Mouse (Mus musculus): Measurements from ENCODE around the gene Trim11. TPM values are rescaled to one million over a fixed set of nuclear protein-coding genes. Genes with fewer than 3 reads are reported as not detected.

The Trim11 gene
- polyA plus RNA-seq (2011; ENCODE audit: insufficient read length, low read depth, missing spikeins), result 17.5 and 20.1 TPM in 2 replicates

DNA sequence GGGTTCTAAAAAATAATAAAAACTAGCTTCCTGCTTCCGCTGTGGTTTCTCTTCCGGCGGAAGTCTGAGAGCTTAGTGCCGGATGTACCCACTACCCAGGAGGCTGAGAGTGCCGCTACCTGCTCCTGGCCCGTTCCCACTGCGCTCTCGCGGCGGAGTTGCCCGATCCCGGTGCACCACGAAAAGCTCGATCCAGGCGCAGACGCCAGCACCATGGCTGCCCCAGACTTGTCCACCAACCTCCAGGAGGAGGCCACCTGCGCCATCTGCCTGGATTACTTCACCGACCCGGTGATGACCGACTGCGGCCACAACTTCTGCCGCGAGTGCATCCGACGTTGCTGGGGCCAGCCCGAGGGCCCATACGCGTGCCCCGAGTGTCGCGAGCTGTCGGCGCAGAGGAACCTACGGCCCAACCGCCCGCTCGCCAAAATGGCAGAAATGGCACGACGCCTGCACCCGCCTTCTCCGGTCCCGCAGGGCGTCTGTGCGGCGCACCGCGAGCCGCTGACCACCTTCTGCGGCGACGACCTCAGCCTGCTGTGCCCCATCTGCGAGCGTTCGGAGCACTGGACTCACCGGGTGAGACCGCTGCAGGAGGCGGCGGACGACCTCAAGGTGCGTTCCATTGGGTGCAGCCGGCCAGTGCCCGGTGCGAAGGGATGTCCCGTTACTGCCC is at the start of gene Trim11:
Trim11 (plus strand) TSS at position 67 of the 679 bp plus-strand sequence.
- peak within 1 kb of the TSS; percentile 88 for H3K4me3 ChIP-seq (ENCODE audit: insufficient read depth, low read length)
- H3K4me1 ChIP-seq (ENCODE audit: control insufficient read depth, insufficient read depth, low read length), result 0 out of 2 replicates have a peak, but pooled peaks cover 7% of the 10 kb centered on the region
- H3K27ac ChIP-seq (ENCODE audit: insufficient read depth, low read length), result peak within 1 kb of the TSS; percentile 95
- TF ChIP-seq POLR2A (IDR thresholded peaks at IDR 0.05; ENCODE audit: low read depth, low read length) (peak; percentile 90), CTCF (IDR thresholded peaks at IDR 0.05; ENCODE audit: borderline replicate concordance, insufficient read depth, low read length) (no peak)

DNA sequence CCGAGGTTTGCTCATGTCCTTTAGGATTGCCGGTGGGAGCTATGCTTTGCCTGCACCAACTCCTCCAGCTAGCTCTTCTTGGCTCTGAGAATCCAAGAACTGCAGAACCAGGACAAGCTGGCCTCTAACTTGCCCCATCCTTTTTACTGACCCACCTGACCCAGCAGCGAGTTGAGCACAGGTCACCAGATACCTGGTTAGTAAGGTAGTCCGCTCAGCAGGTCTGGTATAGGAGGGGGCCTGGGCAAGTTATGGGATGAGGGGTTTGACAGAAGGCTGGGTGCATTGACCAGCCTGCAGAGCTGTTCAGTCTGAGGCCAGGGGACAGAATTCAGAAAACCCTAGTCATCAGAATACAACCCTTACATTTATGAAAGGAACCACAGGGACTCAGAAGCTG is 48.8 kb upstream of the Trim11 start:
- TF ChIP-seq POLR2A (IDR thresholded peaks at IDR 0.05; ENCODE audit: low read depth, low read length) (no peak), CTCF (IDR thresholded peaks at IDR 0.05; ENCODE audit: borderline replicate concordance, insufficient read depth, low read length) (no peak)

DNA sequence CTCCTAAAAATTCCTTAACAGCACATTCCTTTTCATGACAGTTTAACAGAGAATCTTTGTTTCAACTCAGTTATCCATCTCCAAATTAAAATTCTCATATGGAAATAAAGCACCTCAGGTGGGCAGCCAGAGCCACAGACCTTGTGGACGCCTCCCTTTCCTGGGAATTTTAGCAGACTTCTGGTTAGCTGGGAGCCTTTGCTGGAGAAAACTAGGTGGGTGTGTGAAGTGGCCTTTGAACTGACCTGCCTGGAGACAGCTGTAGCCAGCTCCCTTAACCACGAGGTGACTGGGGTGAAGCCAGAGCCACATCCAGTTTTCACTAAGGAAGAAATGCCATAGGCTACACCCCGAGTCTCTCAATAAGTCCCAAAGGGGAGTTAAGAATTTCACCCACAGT is 48.3 kb upstream of the Trim11 start:
- TF ChIP-seq CTCF (IDR thresholded peaks at IDR 0.05; ENCODE audit: borderline replicate concordance, insufficient read depth, low read length) (no peak), POLR2A (IDR thresholded peaks at IDR 0.05; ENCODE audit: low read depth, low read length) (no peak)
- no peaks in the 10 kb centered on the region for H3K4me1 ChIP-seq (ENCODE audit: control insufficient read depth, insufficient read depth, low read length)
- no peak overlapping the region for H3K27ac ChIP-seq (ENCODE audit: insufficient read depth, low read length)
- no peak overlapping the region for H3K4me3 ChIP-seq (ENCODE audit: insufficient read depth, low read length)

More for the DNA sequence above, 48.8 kb upstream of the Trim11 start:
- H3K4me3 ChIP-seq (ENCODE audit: insufficient read depth, low read length), result no peak overlapping the region
- no peaks in the 10 kb centered on the region for H3K4me1 ChIP-seq (ENCODE audit: control insufficient read depth, insufficient read depth, low read length)
- no peak overlapping the region for H3K27ac ChIP-seq (ENCODE audit: insufficient read depth, low read length)

DNA sequence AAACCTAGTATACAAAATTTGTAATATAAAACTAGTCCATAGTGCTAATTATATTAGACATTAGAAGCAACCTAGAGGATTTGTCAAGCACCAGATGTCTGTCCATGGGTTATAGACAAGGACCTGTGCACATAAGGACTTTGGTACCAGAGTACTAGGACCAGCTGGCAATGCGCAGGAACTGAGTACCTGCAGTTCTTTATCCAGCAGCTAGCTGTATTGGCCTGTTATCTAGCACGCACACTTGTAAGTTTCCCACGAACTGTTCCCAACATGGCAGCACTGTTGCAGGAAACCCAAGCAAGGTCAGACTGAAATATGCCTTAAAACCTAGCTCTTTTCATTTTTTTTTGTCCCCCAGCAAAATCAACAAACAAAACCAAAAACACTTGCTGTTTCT is 47.6 kb upstream of the Trim11 start:
- Histone ChIP-seq H3K4me3 (ENCODE audit: insufficient read depth, low read length) (no peak overlapping the region), H3K4me1 (ENCODE audit: control insufficient read depth, insufficient read depth, low read length) (no peaks in the 10 kb centered on the region), H3K27ac (ENCODE audit: insufficient read depth, low read length) (no peak overlapping the region)
- no peak for TF ChIP-seq POLR2A (IDR thresholded peaks at IDR 0.05; ENCODE audit: low read depth, low read length)
- no peak for TF ChIP-seq CTCF (IDR thresholded peaks at IDR 0.05; ENCODE audit: borderline replicate concordance, insufficient read depth, low read length)

DNA sequence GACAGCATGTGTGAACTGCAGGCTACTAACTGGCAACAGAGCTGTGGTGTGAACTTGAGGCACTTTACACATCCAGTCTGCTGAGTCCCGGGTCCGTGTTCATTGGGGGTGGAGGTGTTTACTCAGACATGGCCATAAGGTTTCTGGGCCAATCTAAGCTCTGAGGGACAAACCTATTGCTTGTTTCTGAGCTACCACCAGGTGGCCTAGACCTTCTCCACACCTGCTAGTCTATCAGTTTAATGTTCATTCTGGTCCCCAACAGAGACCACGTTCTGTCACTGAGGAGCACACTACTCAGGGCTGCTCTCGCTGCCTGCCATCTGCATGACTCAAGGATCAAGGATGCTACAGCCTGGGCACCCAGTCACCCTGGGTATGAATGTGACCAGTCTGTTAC is 46.3 kb upstream of the Trim11 start:
- no peaks in the 10 kb centered on the region for H3K4me1 ChIP-seq (ENCODE audit: control insufficient read depth, insufficient read depth, low read length)
- no peak overlapping the region for H3K4me3 ChIP-seq (ENCODE audit: insufficient read depth, low read length)
- TF ChIP-seq CTCF (IDR thresholded peaks at IDR 0.05; ENCODE audit: borderline replicate concordance, insufficient read depth, low read length) (no peak), POLR2A (IDR thresholded peaks at IDR 0.05; ENCODE audit: low read depth, low read length) (no peak)
- H3K27ac ChIP-seq (ENCODE audit: insufficient read depth, low read length), result no peak overlapping the region

DNA sequence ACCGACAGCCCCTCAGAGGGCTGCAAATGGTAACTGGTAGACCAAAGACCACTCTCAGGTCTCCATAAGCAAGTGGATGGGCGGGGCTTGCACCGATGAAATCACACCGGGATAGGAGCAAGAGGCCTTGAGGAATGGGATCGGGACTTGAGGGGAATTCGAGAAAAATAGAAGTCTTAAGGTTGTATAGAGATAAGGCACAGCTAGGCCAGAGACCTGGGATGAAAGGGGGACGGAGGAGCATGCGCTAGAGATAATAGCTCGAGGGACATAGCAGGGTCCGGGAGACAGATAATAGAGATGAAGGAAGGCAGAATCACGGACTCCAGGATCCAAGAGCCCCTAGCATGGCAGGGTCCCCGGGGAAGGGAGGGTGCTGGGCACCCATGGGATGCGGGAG is 40.0 kb upstream of the Trim11 start:
- no peak overlapping the region for H3K27ac ChIP-seq (ENCODE audit: insufficient read depth, low read length)
- H3K4me3 ChIP-seq (ENCODE audit: insufficient read depth, low read length), result peak overlapping the region; percentile 88
- TF ChIP-seq CTCF (IDR thresholded peaks at IDR 0.05; ENCODE audit: borderline replicate concordance, insufficient read depth, low read length), result no peak
- TF ChIP-seq POLR2A (IDR thresholded peaks at IDR 0.05; ENCODE audit: low read depth, low read length), result no peak
- H3K4me1 ChIP-seq (ENCODE audit: control insufficient read depth, insufficient read depth, low read length), result peaks cover 5% of the 10 kb centered on the region

DNA sequence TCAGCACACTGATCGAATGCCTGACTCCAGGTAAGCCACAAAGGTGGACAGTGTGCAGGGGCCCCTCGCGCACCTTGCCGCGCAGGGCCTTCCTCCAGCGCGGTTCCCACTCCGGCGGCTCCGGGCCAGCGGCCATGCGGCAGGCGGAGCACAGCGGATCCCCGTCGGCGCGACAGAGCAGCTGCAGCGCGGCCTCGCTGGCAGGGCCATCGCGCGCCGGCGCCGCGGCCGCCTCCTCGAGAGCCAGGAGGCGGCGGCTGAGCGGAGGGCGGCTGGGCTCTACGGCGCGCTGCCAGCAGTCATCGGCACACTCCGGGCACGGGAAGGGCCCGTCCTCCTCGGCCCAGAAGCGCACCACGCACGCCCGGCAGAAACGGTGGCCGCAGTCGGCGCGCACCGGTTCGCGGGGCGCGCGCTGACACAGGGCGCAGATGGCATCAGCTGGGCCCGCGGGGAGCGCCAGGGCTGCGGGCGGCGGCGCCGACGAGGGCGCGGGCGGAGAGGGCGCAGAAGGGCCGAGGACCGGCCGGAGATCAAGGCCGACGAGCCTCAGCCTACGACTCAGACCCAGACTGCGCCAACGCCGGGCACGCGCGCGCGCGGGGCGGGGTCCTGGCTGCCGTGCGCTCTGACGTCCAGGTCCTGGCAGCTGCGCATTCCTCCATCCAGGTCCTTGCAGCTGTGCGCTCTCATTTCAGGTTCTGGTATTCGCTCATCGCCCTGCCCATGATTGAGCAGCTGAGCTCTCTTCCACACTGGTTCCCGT is 39.4 kb upstream of the Trim11 start, which contains the start of gene Rnf187:
Rnf187 (minus strand) TSS at position 595 of the 766 bp plus-strand sequence.
- peak within 1 kb of the TSS; percentile 64 for H3K27ac ChIP-seq (ENCODE audit: insufficient read depth, low read length)
- TF ChIP-seq CTCF (IDR thresholded peaks at IDR 0.05; ENCODE audit: borderline replicate concordance, insufficient read depth, low read length) (no peak), POLR2A (IDR thresholded peaks at IDR 0.05; ENCODE audit: low read depth, low read length) (peak; percentile 93)
- H3K4me1 ChIP-seq (ENCODE audit: control insufficient read depth, insufficient read depth, low read length), result peaks cover 5% of the 10 kb centered on the region
- H3K4me3 ChIP-seq (ENCODE audit: insufficient read depth, low read length), result peak within 1 kb of the TSS; percentile 88

DNA sequence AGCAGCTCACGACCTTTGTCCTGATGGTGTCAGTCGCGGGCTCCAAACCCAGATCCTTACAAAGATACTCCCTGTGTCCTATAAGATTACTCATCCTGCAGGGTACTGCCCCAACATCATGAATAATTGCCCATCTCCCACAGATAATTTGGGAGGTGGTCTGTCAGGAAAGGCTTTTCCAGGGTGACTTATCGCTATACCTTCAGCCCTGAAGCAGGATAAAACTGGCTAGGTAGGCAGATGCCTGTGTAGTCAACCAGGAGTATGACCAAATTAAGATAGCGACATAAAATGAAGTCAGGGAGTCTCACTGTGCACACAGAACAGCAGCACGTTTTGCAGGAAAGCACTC is 38.8 kb upstream of the Trim11 start:
- Histone ChIP-seq H3K4me1 (ENCODE audit: control insufficient read depth, insufficient read depth, low read length) (peaks cover 5% of the 10 kb centered on the region), H3K27ac (ENCODE audit: insufficient read depth, low read length) (no peak overlapping the region), H3K4me3 (ENCODE audit: insufficient read depth, low read length) (peak overlapping the region; percentile 1; the same call in 1 of the 2 replicates)
- no peak for TF ChIP-seq CTCF (IDR thresholded peaks at IDR 0.05; ENCODE audit: borderline replicate concordance, insufficient read depth, low read length)

DNA sequence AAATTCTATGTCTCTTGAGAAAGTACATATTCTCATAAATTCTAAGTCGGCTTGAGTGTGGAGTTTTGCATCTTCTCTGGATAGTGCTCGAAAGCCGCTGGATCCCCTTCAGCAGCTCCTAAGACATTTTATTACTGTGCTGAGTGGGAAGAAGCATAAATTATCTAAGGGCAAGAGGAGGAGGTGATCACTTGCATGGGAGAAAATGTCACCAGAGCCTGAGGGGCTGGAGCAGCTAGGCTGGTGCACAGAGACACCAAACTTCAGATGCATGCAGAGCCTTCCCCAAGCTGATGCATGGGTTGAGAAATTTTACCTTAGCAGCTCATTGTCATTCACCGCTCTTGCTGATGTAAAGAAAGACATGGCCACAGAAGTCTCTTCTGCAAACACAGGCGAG is 33.8 kb upstream of the Trim11 start:
- no peaks in the 10 kb centered on the region for H3K4me1 ChIP-seq (ENCODE audit: control insufficient read depth, insufficient read depth, low read length)
- no peak overlapping the region for H3K4me3 ChIP-seq (ENCODE audit: insufficient read depth, low read length)
- H3K27ac ChIP-seq (ENCODE audit: insufficient read depth, low read length), result no peak overlapping the region
- TF ChIP-seq CTCF (IDR thresholded peaks at IDR 0.05; ENCODE audit: borderline replicate concordance, insufficient read depth, low read length), result no peak
- no peak for TF ChIP-seq POLR2A (IDR thresholded peaks at IDR 0.05; ENCODE audit: low read depth, low read length)

DNA sequence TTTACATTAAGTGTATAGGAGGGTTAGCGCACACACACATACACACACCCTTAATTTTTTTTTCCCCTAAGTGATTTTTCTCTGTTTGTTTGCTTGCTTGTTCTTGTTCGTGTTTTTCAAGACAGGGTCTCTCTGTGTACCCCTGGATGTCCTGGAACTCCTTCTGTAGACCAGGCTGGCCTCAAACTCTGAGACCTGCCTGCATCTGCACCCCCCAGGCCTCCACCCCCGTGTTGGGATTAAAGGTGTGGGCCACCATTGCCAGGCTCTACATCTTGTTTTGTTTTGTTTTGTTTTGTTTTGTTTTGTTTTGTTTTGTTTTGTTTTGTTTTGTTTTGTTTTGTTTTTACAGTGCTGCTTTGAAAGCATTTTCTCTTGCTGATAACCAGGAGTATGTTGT is 30.6 kb upstream of the Trim11 start:
- Histone ChIP-seq H3K27ac (ENCODE audit: insufficient read depth, low read length) (no peak overlapping the region), H3K4me1 (ENCODE audit: control insufficient read depth, insufficient read depth, low read length) (no peaks in the 10 kb centered on the region), H3K4me3 (ENCODE audit: insufficient read depth, low read length) (no peak overlapping the region)
- TF ChIP-seq POLR2A (IDR thresholded peaks at IDR 0.05; ENCODE audit: low read depth, low read length) (no peak), CTCF (IDR thresholded peaks at IDR 0.05; ENCODE audit: borderline replicate concordance, insufficient read depth, low read length) (no peak)

All from embryonic fibroblast, embryonic 13.5 days (primary cell).